Mouse (Mus musculus) spleen, postnatal 14 days (tissue): Measurements from ENCODE around the gene Tmem186.

Experiments
- DNase-seq, 2 experiments: peaks; one replicate each; pipeline ENCODE4 v3.0.0; 2021 to 2022; ENCODE audit warnings: low spot score in 2 of 2

Tmem186 gene

GRCm38 (mm10) chr16:8612214-8613005, 25.1 kb downstream of the Tmem186 start:
- DNase-seq: peak; percentile 24 to 45

- DNase-seq: no peak
Measured at GRCm38 (mm10) chr16:8610397-8610796, 27.1 kb downstream of the Tmem186 start.

- no peak for DNase-seq
Measured at GRCm38 (mm10) chr16:8603789-8604188, 33.7 kb downstream of the Tmem186 start.

GRCm38 (mm10) chr16:8597516-8597915, 40.0 kb downstream of the Tmem186 start:
- DNase-seq: no peak

- DNase-seq: no peak
Measured at GRCm38 (mm10) chr16:8596336-8596735, 41.2 kb downstream of the Tmem186 start.

- no peak for DNase-seq
Measured at GRCm38 (mm10) chr16:8595411-8595810, 42.1 kb downstream of the Tmem186 start.

- DNase-seq: no peak
Measured at GRCm38 (mm10) chr16:8585056-8585455, 52.5 kb downstream of the Tmem186 start.

GRCm38 (mm10) chr16:8584248-8584647, 53.3 kb downstream of the Tmem186 start:
- DNase-seq: no peak
